Mouse (Mus musculus) bone marrow, adult 2 months (tissue): Measurements from ENCODE around the gene Gfra1. TPM values are rescaled to one million over a fixed set of nuclear protein-coding genes. Genes with fewer than 3 reads are reported as not detected.
A peak's percentile ranks its signal among the peaks of the same experiment; 100 is the strongest.

Source experiments
- H3K27ac ChIP-seq: fragments of 200-500 bp; 2 replicates; pipeline ENCODE4 v1.5.1; 2012; ENCODE audit warnings: low read depth, mild to moderate bottlenecking, control low read depth, inconsistent platforms, low read length; ENCODE audit not compliant: control insufficient read depth, poor library complexity, insufficient read depth
- H3K4me1 ChIP-seq: fragments of 200-500 bp; 2 replicates; pipeline ENCODE4 v1.6.1; 2011; ENCODE audit warnings: low read length; ENCODE audit not compliant: control insufficient read depth, insufficient read depth
- H3K4me3 ChIP-seq: fragments of 200-500 bp; replicated peaks from 2 replicates; pipeline ENCODE3; 2011; ENCODE audit warnings: mild to moderate bottlenecking, low read depth, low read length, control low read depth; ENCODE audit not compliant: control insufficient read depth
- CTCF ChIP-seq: fragments of 200-500 bp; IDR thresholded peaks from 2 replicates; pipeline ENCODE4 v1.5.1; 2011; ENCODE audit warnings: low read length, control low read depth; ENCODE audit not compliant: control insufficient read depth, insufficient read depth
- POLR2A ChIP-seq: fragments of 200-500 bp; IDR thresholded peaks from 2 replicates; pipeline ENCODE4 v1.6.1; 2011; ENCODE audit warnings: low read depth, mild to moderate bottlenecking, control low read depth, low read length, borderline replicate concordance; ENCODE audit not compliant: control insufficient read depth
- WGBS: fragments of 180-500 bp; shearing (Covaris S2); methylation state at CpG from one replicate; pipeline ENCODE4 v1.1.7; 2018; 5-methylcytosine and 5-hydroxymethylcytosine counted together
- polyA plus RNA-seq: library from polyadenylated mRNA; stranded (reverse); fragments of >200 nt; gene quantifications from 2 replicates; pipeline ENCODE4 v1.2.4, GENCODE M21; 2011; ENCODE audit warnings: low replicate concordance; ENCODE audit not compliant: missing spikeins, insufficient read depth, insufficient read length

Gene Gfra1
- polyA plus RNA-seq, 1 experiment = 2.4 TPM

DNA sequence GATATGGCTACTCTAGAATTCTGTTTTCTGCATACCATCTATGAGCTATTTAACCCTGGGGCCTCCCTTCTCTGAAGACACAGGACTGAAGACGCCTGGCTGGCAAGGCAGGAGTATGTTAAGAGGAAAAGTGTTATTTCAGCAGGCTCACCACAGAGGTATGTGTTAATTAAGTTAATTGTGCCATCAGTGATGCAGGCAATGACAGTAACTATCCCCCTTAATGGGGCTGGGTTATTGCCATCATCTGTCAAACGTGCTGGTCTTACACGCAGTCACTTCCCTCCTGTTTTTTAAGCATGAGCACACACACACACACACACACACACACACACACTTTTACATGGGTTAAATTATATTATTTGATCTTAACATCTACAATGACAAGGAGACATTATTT lies 8.0 kb upstream of the Gfra1 start:
- Histone ChIP-seq H3K4me1 (no peaks in the 10 kb centered on the region; the same call in none of the 2 replicates), H3K27ac (no peak overlapping the region), H3K4me3 (no peak overlapping the region)
- TF ChIP-seq POLR2A (no peak), CTCF (no peak)
- 62% methylated on average over 3 of the region's 3 CpGs for WGBS

- WGBS = 75% methylated on average over 13 of the region's 13 CpGs
- H3K27ac ChIP-seq = no peak overlapping the region
- H3K4me3 ChIP-seq = no peak overlapping the region
- no peaks in the 10 kb centered on the region for H3K4me1 ChIP-seq
- TF ChIP-seq CTCF (no peak), POLR2A (no peak)
Measured at GRCm38 (mm10) chr19:58460361-58461022, 4.8 kb upstream of the Gfra1 start.

- TF ChIP-seq POLR2A = no peak
- H3K4me3 ChIP-seq = no peak overlapping the region
- peaks cover 2% of the 10 kb centered on the region; the same call in 1 of the 2 replicates for H3K4me1 ChIP-seq
- H3K27ac ChIP-seq = no peak overlapping the region
- WGBS = 17% methylated on average over 16 of the region's 16 CpGs
Measured at GRCm38 (mm10) chr19:58456491-58457061, 867 bp upstream of the Gfra1 start.

DNA sequence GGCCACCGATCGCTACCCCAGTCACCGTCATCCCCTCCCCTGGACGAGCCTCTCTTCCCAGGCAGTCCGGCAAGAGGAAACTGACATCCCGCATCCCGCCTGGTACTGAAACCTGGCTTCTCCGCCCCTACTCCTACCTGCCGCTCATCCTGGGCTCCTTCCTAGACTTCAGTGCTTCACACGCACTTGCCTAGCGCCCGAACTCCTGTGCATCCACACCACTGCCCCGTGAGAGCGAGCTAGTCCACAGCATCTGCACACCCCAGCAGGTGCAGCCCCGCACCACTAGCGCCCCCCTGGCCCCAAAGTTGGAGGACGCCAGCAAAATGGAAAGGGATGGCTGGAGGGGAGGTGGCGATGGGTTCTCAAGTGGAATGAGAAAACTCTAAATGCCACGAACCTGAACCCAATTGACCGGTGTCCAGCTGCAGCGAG lies 631 bp downstream of the Gfra1 start:
- 0 out of 2 replicates have a peak overlapping the region, but pooled peaks have one; percentile 37 for H3K27ac ChIP-seq
- WGBS = 1% methylated on average over 21 of the region's 21 CpGs
- peak overlapping the region; percentile 60 for H3K4me3 ChIP-seq
- TF ChIP-seq POLR2A = no peak
- no peak for TF ChIP-seq CTCF
- H3K4me1 ChIP-seq = peaks cover 2% of the 10 kb centered on the region; the same call in 1 of the 2 replicates

DNA sequence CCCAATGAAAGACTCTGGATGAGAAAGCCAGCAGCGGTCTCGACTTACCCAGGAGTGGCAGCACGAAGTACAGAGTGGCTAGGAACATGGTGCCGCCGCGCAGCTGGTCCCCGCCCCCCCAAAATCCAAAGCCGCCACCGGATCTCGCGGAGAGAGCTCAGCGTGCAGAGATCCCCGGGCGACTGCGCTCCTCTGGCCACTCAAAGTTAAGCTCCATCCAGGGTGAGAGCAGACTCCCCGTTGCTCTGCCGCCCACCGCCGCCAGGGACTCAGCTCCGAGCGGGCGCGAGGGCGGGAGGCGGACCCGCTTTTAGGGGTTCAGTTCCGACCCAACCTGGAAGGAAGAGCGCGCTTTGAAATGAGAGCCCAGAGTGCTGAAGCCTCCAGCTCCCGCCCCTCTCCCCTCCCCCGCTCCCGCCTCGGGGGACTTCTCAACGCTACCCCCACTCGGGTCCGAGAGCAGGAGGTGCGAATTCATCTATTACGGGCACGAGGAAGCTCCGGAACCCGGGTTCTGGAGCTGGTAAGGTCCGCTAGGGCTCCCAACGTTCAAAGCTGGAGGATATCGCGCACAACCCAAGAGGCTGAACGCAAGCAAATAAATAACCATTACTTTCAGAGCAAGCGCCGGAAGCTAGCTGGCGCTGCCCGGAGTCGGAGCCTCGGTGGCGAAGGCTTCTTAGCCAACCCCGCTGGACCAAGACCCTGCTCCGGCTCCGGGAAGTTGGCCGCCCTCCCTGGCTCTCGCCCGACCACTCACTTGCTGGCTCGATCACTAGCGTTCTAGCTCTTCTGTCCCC lies 1.2 kb downstream of the Gfra1 start:
- H3K4me1 ChIP-seq = peaks cover 2% of the 10 kb centered on the region; the same call in 1 of the 2 replicates
- TF ChIP-seq POLR2A (0 out of 2 replicates have a peak, but pooled peaks have one; percentile 14), CTCF (no peak)
- H3K27ac ChIP-seq = no peak overlapping the region
- peak overlapping the region; percentile 60 for H3K4me3 ChIP-seq
- 1% methylated on average over 61 of the region's 61 CpGs for WGBS

DNA sequence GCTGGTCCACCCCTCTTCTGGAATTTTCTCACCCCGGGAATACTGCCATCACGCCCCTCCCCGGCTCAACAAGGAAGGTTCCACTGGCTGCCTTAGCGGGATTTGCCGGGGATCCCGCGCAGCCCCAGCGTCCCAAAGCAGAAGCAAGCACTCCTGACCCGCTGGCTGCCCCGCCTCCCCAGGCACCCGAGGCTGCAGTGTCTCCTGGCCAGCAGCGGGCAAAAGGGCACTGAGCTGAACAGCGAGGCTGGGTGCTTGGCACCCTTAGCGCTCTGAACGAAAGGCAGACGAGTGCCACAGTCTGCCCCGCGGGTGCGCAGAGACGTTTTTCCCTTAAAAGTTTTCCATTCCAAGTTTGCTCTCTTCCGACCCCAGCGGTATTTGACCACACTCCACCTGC lies 2.1 kb downstream of the Gfra1 start:
- peak overlapping the region; percentile 40 for H3K4me3 ChIP-seq
- no peak for TF ChIP-seq CTCF
- TF ChIP-seq POLR2A = 0 out of 2 replicates have a peak, but pooled peaks have one; percentile 25
- peak overlapping the region; percentile 74 for H3K27ac ChIP-seq
- peaks cover 2% of the 10 kb centered on the region; the same call in 1 of the 2 replicates for H3K4me1 ChIP-seq
- 2% methylated on average over 22 of the region's 22 CpGs for WGBS

- TF ChIP-seq POLR2A = peak; percentile 43; the same call in 1 of the 2 replicates
- no peak for TF ChIP-seq CTCF
- WGBS = 3% methylated on average over 20 of the region's 20 CpGs
- H3K4me3 ChIP-seq = peak overlapping the region; percentile 27
- H3K4me1 ChIP-seq = peaks cover 2% of the 10 kb centered on the region; the same call in 1 of the 2 replicates
- H3K27ac ChIP-seq = peak overlapping the region; percentile 74
Measured at GRCm38 (mm10) chr19:58452941-58453551, 2.7 kb downstream of the Gfra1 start.
